Mouse (Mus musculus) neural tube, embryonic 13.5 days (tissue): Measurements from ENCODE around the gene Rbm33. TPM values are rescaled to one million over a fixed set of nuclear protein-coding genes. Genes with fewer than 3 reads are reported as not detected.

Source experiments
- ATAC-seq: fragments of 200-750 bp; cut with Nextera tagmentation; 2 replicates; pipeline ENCODE4 v1.8.0; 2017; ENCODE audit warnings: low read depth, mild to moderate bottlenecking, moderate TSS enrichment, moderate library complexity
- H3K27ac ChIP-seq: fragments of 300-500 bp; sonication (generic); replicated peaks from 2 replicates; pipeline ENCODE4 v1.5.1; 2015; ENCODE audit warnings: moderate library complexity, mild to moderate bottlenecking, inconsistent platforms
- H3K27me3 ChIP-seq: fragments of 300-500 bp; sonication (generic); 2 replicates; pipeline ENCODE4 v1.6.1; 2015; ENCODE audit warnings: mild to moderate bottlenecking, inconsistent platforms
- H3K36me3 ChIP-seq: fragments of 300-500 bp; sonication (generic); 2 replicates; pipeline ENCODE4 v1.6.1; 2015; ENCODE audit warnings: mild to moderate bottlenecking, inconsistent platforms
- H3K4me1 ChIP-seq: fragments of 300-500 bp; sonication (generic); replicated peaks from 2 replicates; pipeline ENCODE4 v1.6.1; 2015; ENCODE audit warnings: inconsistent platforms
- H3K4me2 ChIP-seq: fragments of 300-500 bp; sonication (generic); 2 replicates; pipeline ENCODE4 v1.6.1; 2015; ENCODE audit warnings: inconsistent platforms, mild to moderate bottlenecking, moderate library complexity
- H3K4me3 ChIP-seq: fragments of 300-500 bp; sonication (generic); 2 replicates; pipeline ENCODE4 v1.5.1; 2015; ENCODE audit warnings: mild to moderate bottlenecking, inconsistent platforms
- H3K9ac ChIP-seq: fragments of 300-500 bp; sonication (generic); 2 replicates; pipeline ENCODE4 v1.6.1; 2015; ENCODE audit warnings: moderate library complexity, mild to moderate bottlenecking, inconsistent platforms
- H3K9me3 ChIP-seq: fragments of 300-500 bp; sonication (generic); 2 replicates; pipeline ENCODE4 v1.6.1; 2016; ENCODE audit warnings: inconsistent platforms
- WGBS: fragments of 180-500 bp; shearing (Covaris S2); methylation state at CpG from one replicate; pipeline ENCODE4 v1.1.7; 2015; 5-methylcytosine and 5-hydroxymethylcytosine counted together
- polyA plus RNA-seq: library from polyadenylated mRNA; unstranded; fragments of >200 nt; fragmentation: Nextera tagmentation; extraction: Ambion mirVana; gene quantifications from 2 replicates; pipeline ENCODE4 v1.2.1, GENCODE M21; 2015

The Rbm33 gene
- polyA plus RNA-seq, 1 experiment from 2014 or later = 13.2 TPM

GRCm38 (mm10) chr5:28387531-28388179 lies 70.7 kb downstream of the Rbm33 start:
- Histone ChIP-seq H3K4me1 (no peaks in the 10 kb centered on the region), H3K4me2 (no peak overlapping the region), H3K27me3 (no peaks in the 10 kb centered on the region), H3K9ac (no peak overlapping the region), H3K36me3 (peaks cover 58% of the 10 kb centered on the region), H3K27ac (no peak overlapping the region), H3K9me3 (no peaks in the 10 kb centered on the region), H3K4me3 (no peak overlapping the region)
- no peak for ATAC-seq
- 87% methylated on average over 9 of the region's 9 CpGs for WGBS

GRCm38 (mm10) chr5:28388184-28388583 lies 71.3 kb downstream of the Rbm33 start:
- H3K4me3 ChIP-seq = no peak overlapping the region
- H3K4me1 ChIP-seq = no peaks in the 10 kb centered on the region
- no peaks in the 10 kb centered on the region for H3K27me3 ChIP-seq
- no peak overlapping the region for H3K27ac ChIP-seq
- H3K9ac ChIP-seq = no peak overlapping the region
- no peak for ATAC-seq
- peaks cover 57% of the 10 kb centered on the region for H3K36me3 ChIP-seq
- H3K9me3 ChIP-seq = no peaks in the 10 kb centered on the region
- H3K4me2 ChIP-seq = no peak overlapping the region
- WGBS = 73% methylated on average over 3 of the region's 3 CpGs

- Histone ChIP-seq H3K27me3 (no peaks in the 10 kb centered on the region), H3K9ac (no peak overlapping the region), H3K36me3 (peaks cover 71% of the 10 kb centered on the region), H3K9me3 (no peaks in the 10 kb centered on the region), H3K4me1 (no peaks in the 10 kb centered on the region), H3K27ac (no peak overlapping the region), H3K4me2 (no peak overlapping the region), H3K4me3 (no peak overlapping the region)
- WGBS = 95% methylated on average over 6 of the region's 6 CpGs
- ATAC-seq = no peak
Observed at GRCm38 (mm10) chr5:28390189-28390588, 73.3 kb downstream of the Rbm33 start.

- no peaks in the 10 kb centered on the region for H3K27me3 ChIP-seq
- no peak overlapping the region for H3K4me2 ChIP-seq
- H3K9ac ChIP-seq = no peak overlapping the region
- no peak overlapping the region for H3K4me3 ChIP-seq
- 0 out of 2 replicates have a peak, but pooled peaks cover 9% of the 10 kb centered on the region for H3K4me1 ChIP-seq
- 94% methylated on average over 2 of the region's 2 CpGs for WGBS
- no peaks in the 10 kb centered on the region for H3K9me3 ChIP-seq
- no peak for ATAC-seq
- H3K36me3 ChIP-seq = peaks cover 53% of the 10 kb centered on the region
- H3K27ac ChIP-seq = no peak overlapping the region
Observed at GRCm38 (mm10) chr5:28397344-28397743, 80.4 kb downstream of the Rbm33 start.

GRCm38 (mm10) chr5:28398736-28399135 lies 81.8 kb downstream of the Rbm33 start:
- Histone ChIP-seq H3K4me2 (no peak overlapping the region), H3K4me1 (0 out of 2 replicates have a peak, but pooled peaks cover 11% of the 10 kb centered on the region), H3K9ac (no peak overlapping the region), H3K36me3 (peaks cover 49% of the 10 kb centered on the region), H3K27ac (no peak overlapping the region), H3K9me3 (no peaks in the 10 kb centered on the region), H3K4me3 (no peak overlapping the region), H3K27me3 (no peaks in the 10 kb centered on the region)
- ATAC-seq = no peak
- 78% methylated on average over 3 of the region's 3 CpGs for WGBS

GRCm38 (mm10) chr5:28399451-28400115 lies 82.7 kb downstream of the Rbm33 start:
- 84% methylated on average over 2 of the region's 2 CpGs for WGBS
- ATAC-seq = no peak

GRCm38 (mm10) chr5:28402756-28403155 lies 85.8 kb downstream of the Rbm33 start:
- ATAC-seq = no peak
- H3K9ac ChIP-seq = no peak overlapping the region
- no peak overlapping the region for H3K4me2 ChIP-seq
- no peaks in the 10 kb centered on the region for H3K9me3 ChIP-seq
- H3K4me3 ChIP-seq = no peak overlapping the region
- peaks cover 18% of the 10 kb centered on the region; the same call in 1 of the 2 replicates for H3K4me1 ChIP-seq
- WGBS = 97% methylated on average over 1 of the region's 1 CpGs
- H3K27ac ChIP-seq = no peak overlapping the region
- H3K36me3 ChIP-seq = peaks cover 19% of the 10 kb centered on the region; the same call in 1 of the 2 replicates
- no peaks in the 10 kb centered on the region for H3K27me3 ChIP-seq

More at GRCm38 (mm10) chr5:28399451-28400115, 82.7 kb downstream of the Rbm33 start:
- no peaks in the 10 kb centered on the region for H3K9me3 ChIP-seq
- H3K4me3 ChIP-seq = no peak overlapping the region
- H3K36me3 ChIP-seq = peaks cover 40% of the 10 kb centered on the region
- no peak overlapping the region for H3K4me2 ChIP-seq
- H3K4me1 ChIP-seq = peaks cover 18% of the 10 kb centered on the region; the same call in 1 of the 2 replicates
- H3K27me3 ChIP-seq = no peaks in the 10 kb centered on the region
- no peak overlapping the region for H3K27ac ChIP-seq
- no peak overlapping the region for H3K9ac ChIP-seq

GRCm38 (mm10) chr5:28406662-28407061 lies 89.7 kb downstream of the Rbm33 start:
- Histone ChIP-seq H3K4me3 (no peak overlapping the region), H3K4me2 (no peak overlapping the region), H3K9ac (no peak overlapping the region), H3K9me3 (no peaks in the 10 kb centered on the region), H3K4me1 (peaks cover 9% of the 10 kb centered on the region; the same call in 1 of the 2 replicates), H3K27ac (no peak overlapping the region), H3K36me3 (peaks cover 35% of the 10 kb centered on the region), H3K27me3 (no peaks in the 10 kb centered on the region)
- no peak for ATAC-seq
- WGBS = 94% methylated on average over 3 of the region's 3 CpGs

- Histone ChIP-seq H3K4me1 (no peaks in the 10 kb centered on the region), H3K4me2 (no peak overlapping the region), H3K36me3 (peaks cover 89% of the 10 kb centered on the region), H3K9ac (no peak overlapping the region), H3K27me3 (no peaks in the 10 kb centered on the region), H3K27ac (no peak overlapping the region), H3K9me3 (no peaks in the 10 kb centered on the region), H3K4me3 (no peak overlapping the region)
- WGBS = 91% methylated on average over 2 of the region's 2 CpGs
- no peak for ATAC-seq
Observed at GRCm38 (mm10) chr5:28412006-28412685, 95.2 kb downstream of the Rbm33 start.

GRCm38 (mm10) chr5:28413533-28413932 lies 96.6 kb downstream of the Rbm33 start:
- 91% methylated on average over 5 of the region's 5 CpGs for WGBS
- Histone ChIP-seq H3K36me3 (peaks cover 95% of the 10 kb centered on the region), H3K27ac (no peak overlapping the region), H3K9ac (no peak overlapping the region), H3K4me3 (no peak overlapping the region), H3K4me1 (no peaks in the 10 kb centered on the region), H3K9me3 (no peaks in the 10 kb centered on the region), H3K27me3 (no peaks in the 10 kb centered on the region), H3K4me2 (no peak overlapping the region)
- ATAC-seq = no peak

- no peaks in the 10 kb centered on the region for H3K4me1 ChIP-seq
- H3K36me3 ChIP-seq = peaks cover 94% of the 10 kb centered on the region
- WGBS = 97% methylated on average over 3 of the region's 3 CpGs
- no peak overlapping the region for H3K4me2 ChIP-seq
- H3K27ac ChIP-seq = no peak overlapping the region
- H3K4me3 ChIP-seq = no peak overlapping the region
- H3K27me3 ChIP-seq = no peaks in the 10 kb centered on the region
- ATAC-seq = no peak
- no peak overlapping the region for H3K9ac ChIP-seq
- H3K9me3 ChIP-seq = no peaks in the 10 kb centered on the region
Observed at GRCm38 (mm10) chr5:28414076-28414475, 97.2 kb downstream of the Rbm33 start.

- Histone ChIP-seq H3K27me3 (no peaks in the 10 kb centered on the region), H3K4me3 (no peak overlapping the region), H3K9ac (no peak overlapping the region), H3K27ac (no peak overlapping the region), H3K4me2 (no peak overlapping the region), H3K9me3 (no peaks in the 10 kb centered on the region), H3K36me3 (peaks cover 91% of the 10 kb centered on the region), H3K4me1 (no peaks in the 10 kb centered on the region)
- no peak for ATAC-seq
Observed at GRCm38 (mm10) chr5:28416029-28416428, 99.1 kb downstream of the Rbm33 start.
